Mouse (Mus musculus) lung, adult 2 months (tissue): ENCODE results near the gene Ajuba.

ENCODE experiments used
- CTCF ChIP-seq: fragments of 200-500 bp; IDR thresholded peaks from 2 replicates; pipeline ENCODE4 v1.5.1; 2011; ENCODE audit warnings: mild to moderate bottlenecking, low read length, control low read depth; ENCODE audit not compliant: insufficient read depth
- POLR2A ChIP-seq: fragments of 200-500 bp; IDR thresholded peaks from 2 replicates; pipeline ENCODE4 v1.6.1; 2011; ENCODE audit warnings: low read depth, mild to moderate bottlenecking, control low read depth, low read length, borderline replicate concordance; ENCODE audit errors: extremely low read depth

DNA sequence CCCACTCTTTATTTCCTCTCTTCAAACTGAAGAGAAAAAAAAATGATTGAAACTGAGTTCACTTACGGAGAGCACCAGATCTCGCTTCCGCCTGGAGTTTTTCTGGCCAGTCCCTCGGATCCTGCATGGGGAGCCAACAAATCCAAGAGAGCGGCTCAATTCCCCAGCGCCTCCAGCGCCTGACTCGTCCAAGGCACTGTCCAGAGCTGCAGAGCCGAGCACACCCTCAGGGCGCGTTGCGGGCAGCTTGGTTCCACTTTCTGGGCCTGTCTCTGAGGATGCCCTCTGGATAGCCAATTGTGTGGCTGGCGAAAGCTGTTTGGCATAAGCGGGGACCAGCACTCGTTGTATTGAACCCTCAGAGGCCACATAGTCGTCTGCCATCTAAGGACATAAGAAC, 13.7 kb upstream of the Ajuba start:
- TF ChIP-seq CTCF, result no peak
- TF ChIP-seq POLR2A, result no peak
